Mouse (Mus musculus) kidney, embryonic 16.5 days (tissue): ENCODE measurements around the gene 2810004N23Rik. TPM values are rescaled to one million over a fixed set of nuclear protein-coding genes. Genes with fewer than 3 reads are reported as not detected.

Experiments used
- ATAC-seq: fragments of 200-750 bp; cut with Nextera tagmentation; 2 replicates; pipeline ENCODE4 v1.8.0; 2017; ENCODE audit warnings: moderate TSS enrichment; ENCODE audit not compliant: low FRiP score, low TSS enrichment
- H3K27ac ChIP-seq: fragments of 300-500 bp; sonication (generic); 2 replicates; pipeline ENCODE4 v1.5.1; 2014; ENCODE audit warnings: low read length
- H3K27me3 ChIP-seq: fragments of 300-500 bp; sonication (generic); 2 replicates; pipeline ENCODE4 v1.6.1; 2014; ENCODE audit warnings: low read length, control low read depth, mixed read lengths; ENCODE audit not compliant: insufficient read depth
- H3K36me3 ChIP-seq: fragments of 300-500 bp; sonication (generic); 2 replicates; pipeline ENCODE4 v1.6.1; 2014; ENCODE audit warnings: low read length, control low read depth, mixed read lengths; ENCODE audit not compliant: insufficient read depth
- H3K4me1 ChIP-seq: fragments of 300-500 bp; sonication (generic); 2 replicates; pipeline ENCODE4 v1.6.1; 2014; ENCODE audit warnings: low read length, control low read depth, mixed read lengths; ENCODE audit not compliant: insufficient read depth
- H3K4me2 ChIP-seq: fragments of 300-500 bp; sonication (generic); replicated peaks from 2 replicates; pipeline ENCODE4 v1.6.1; 2014; ENCODE audit warnings: low read depth, low read length
- H3K4me3 ChIP-seq: fragments of 300-500 bp; sonication (generic); 2 replicates; pipeline ENCODE4 v1.5.1; 2014; ENCODE audit warnings: mild to moderate bottlenecking, low read length
- H3K9ac ChIP-seq: fragments of 300-500 bp; sonication (generic); replicated peaks from 2 replicates; pipeline ENCODE4 v1.6.1; 2014; ENCODE audit warnings: low read length
- H3K9me3 ChIP-seq: fragments of 300-500 bp; sonication (generic); 2 replicates; pipeline ENCODE4 v1.6.1; 2016; ENCODE audit warnings: low read length, control low read depth
- WGBS: fragments of 180-500 bp; shearing (Covaris S2); extraction: QIAGEN DNeasy Blood & Tissue Kit; methylation state at CpG from one replicate; pipeline ENCODE4 v1.1.7; 2014; 5-methylcytosine and 5-hydroxymethylcytosine counted together
- polyA plus RNA-seq: library from polyadenylated mRNA; unstranded; fragments of >200 nt; fragmentation: Nextera tagmentation; extraction: Ambion mirVana; gene quantifications from 2 replicates; pipeline ENCODE4 v1.2.1, GENCODE M21; 2015

The 2810004N23Rik gene
- polyA plus RNA-seq, 1 experiment from 2014 or later, result 47.6 TPM

- Histone ChIP-seq H3K27me3 (no peaks in the 10 kb centered on the region), H3K9me3 (no peaks in the 10 kb centered on the region), H3K36me3 (peaks cover 38% of the 10 kb centered on the region), H3K4me3 (no peak overlapping the region), H3K9ac (no peak overlapping the region), H3K27ac (no peak overlapping the region), H3K4me2 (no peak overlapping the region), H3K4me1 (0 out of 2 replicates have a peak, but pooled peaks cover 3% of the 10 kb centered on the region)
- ATAC-seq, result no peak
- WGBS, result 86% methylated on average over 10 of the region's 10 CpGs
These were observed 21.1 kb downstream of the 2810004N23Rik start for GRCm38 (mm10) chr8:124841775-124842174.

- Histone ChIP-seq H3K4me2 (no peak overlapping the region), H3K27ac (no peak overlapping the region), H3K4me1 (0 out of 2 replicates have a peak, but pooled peaks cover 3% of the 10 kb centered on the region), H3K9ac (no peak overlapping the region), H3K36me3 (peaks cover 38% of the 10 kb centered on the region), H3K4me3 (no peak overlapping the region), H3K9me3 (no peaks in the 10 kb centered on the region), H3K27me3 (no peaks in the 10 kb centered on the region)
- ATAC-seq, result no peak
- WGBS, result 93% methylated on average over 7 of the region's 7 CpGs
These were observed 22.0 kb downstream of the 2810004N23Rik start for GRCm38 (mm10) chr8:124840900-124841299.

DNA sequence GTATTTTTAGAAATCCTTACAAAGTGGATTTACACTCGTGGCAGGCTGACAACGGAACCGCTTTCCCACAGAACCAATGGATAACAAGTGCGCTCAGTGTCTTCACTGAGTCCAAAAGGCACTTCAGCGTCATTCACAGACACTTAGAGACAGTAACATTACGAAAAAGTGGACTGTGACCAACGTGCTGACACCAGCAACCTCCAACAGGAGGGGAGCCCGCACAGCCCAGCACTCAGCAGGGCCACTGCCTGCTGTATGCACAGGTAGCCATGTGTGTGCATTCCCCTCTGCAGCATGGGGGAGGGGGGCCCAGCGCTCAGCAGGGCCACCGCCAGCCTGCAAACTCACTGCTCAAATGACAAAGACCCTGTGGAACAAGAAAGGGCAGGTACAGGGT lies 23.5 kb downstream of the 2810004N23Rik start:
- Histone ChIP-seq H3K4me1 (no peaks in the 10 kb centered on the region), H3K27me3 (no peaks in the 10 kb centered on the region), H3K9ac (no peak overlapping the region), H3K9me3 (no peaks in the 10 kb centered on the region), H3K36me3 (peaks cover 38% of the 10 kb centered on the region), H3K4me3 (no peak overlapping the region), H3K27ac (no peak overlapping the region), H3K4me2 (no peak overlapping the region)
- 90% methylated on average over 10 of the region's 10 CpGs for WGBS
- no peak for ATAC-seq

DNA sequence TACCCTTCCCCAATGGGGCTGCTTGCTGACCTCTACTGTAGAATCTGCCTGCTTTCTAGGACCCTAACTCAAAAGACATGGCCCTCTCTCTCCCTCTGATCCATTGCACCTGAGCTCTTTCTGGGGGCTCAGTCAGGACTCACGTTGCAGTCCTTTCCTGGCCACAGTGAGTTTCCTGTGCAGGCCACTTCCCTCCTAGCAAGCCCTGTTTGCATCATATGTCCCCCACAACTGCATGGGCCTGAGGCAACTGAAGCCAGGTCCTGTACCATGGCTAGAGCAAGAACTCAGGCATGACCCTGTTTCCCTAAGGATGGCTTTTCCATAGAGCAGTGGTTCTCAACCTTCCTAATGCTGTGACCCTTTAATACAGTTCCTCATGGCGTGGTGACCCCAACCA lies 25.0 kb downstream of the 2810004N23Rik start:
- WGBS, result 83% methylated on average over 2 of the region's 2 CpGs
- peaks cover 38% of the 10 kb centered on the region for H3K36me3 ChIP-seq
- H3K9me3 ChIP-seq, result no peaks in the 10 kb centered on the region
- peaks cover 6% of the 10 kb centered on the region; the same call in 1 of the 2 replicates for H3K4me1 ChIP-seq
- no peak overlapping the region for H3K4me2 ChIP-seq
- no peak overlapping the region for H3K4me3 ChIP-seq
- no peak for ATAC-seq
- no peaks in the 10 kb centered on the region for H3K27me3 ChIP-seq
- H3K9ac ChIP-seq, result no peak overlapping the region
- H3K27ac ChIP-seq, result no peak overlapping the region

DNA sequence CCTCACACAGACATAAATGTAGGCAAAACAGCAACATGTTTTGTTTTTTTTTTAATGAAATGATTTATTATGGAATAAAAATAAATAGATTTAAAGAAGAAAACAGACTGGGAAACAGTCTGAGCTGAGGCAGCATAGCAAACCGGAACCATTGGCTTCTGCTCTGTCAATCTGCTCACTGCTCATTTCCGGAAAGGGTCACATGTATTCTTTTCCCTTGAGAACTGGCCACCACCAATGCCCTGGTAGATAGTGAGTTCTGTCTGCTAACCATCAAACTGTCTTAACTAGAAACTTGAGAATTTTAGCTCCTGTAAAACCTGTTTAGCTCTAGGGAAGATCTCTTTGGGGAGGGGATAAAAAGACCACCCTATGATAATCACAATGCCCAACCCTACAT lies 26.0 kb downstream of the 2810004N23Rik start:
- Histone ChIP-seq H3K9ac (no peak overlapping the region), H3K27me3 (no peaks in the 10 kb centered on the region), H3K27ac (no peak overlapping the region), H3K9me3 (no peaks in the 10 kb centered on the region), H3K4me2 (no peak overlapping the region), H3K36me3 (peaks cover 35% of the 10 kb centered on the region), H3K4me1 (peaks cover 6% of the 10 kb centered on the region; the same call in 1 of the 2 replicates), H3K4me3 (no peak overlapping the region)
- 76% methylated on average over 2 of the region's 2 CpGs for WGBS
- no peak for ATAC-seq

- H3K27me3 ChIP-seq, result no peaks in the 10 kb centered on the region
- no peak overlapping the region for H3K4me3 ChIP-seq
- H3K4me2 ChIP-seq, result no peak overlapping the region
- H3K9ac ChIP-seq, result no peak overlapping the region
- peaks cover 31% of the 10 kb centered on the region for H3K36me3 ChIP-seq
- H3K27ac ChIP-seq, result no peak overlapping the region
- 82% methylated on average over 7 of the region's 7 CpGs for WGBS
- no peaks in the 10 kb centered on the region for H3K9me3 ChIP-seq
- no peak for ATAC-seq
- peaks cover 6% of the 10 kb centered on the region; the same call in 1 of the 2 replicates for H3K4me1 ChIP-seq
These were observed 26.6 kb downstream of the 2810004N23Rik start for GRCm38 (mm10) chr8:124836273-124836672.

- Histone ChIP-seq H3K27ac (no peak overlapping the region), H3K27me3 (no peaks in the 10 kb centered on the region), H3K4me3 (no peak overlapping the region), H3K4me2 (no peak overlapping the region), H3K4me1 (peaks cover 6% of the 10 kb centered on the region; the same call in 1 of the 2 replicates), H3K9me3 (no peaks in the 10 kb centered on the region), H3K36me3 (peaks cover 27% of the 10 kb centered on the region), H3K9ac (no peak overlapping the region)
- no peak for ATAC-seq
These were observed 27.1 kb downstream of the 2810004N23Rik start for GRCm38 (mm10) chr8:124835848-124836247.

DNA sequence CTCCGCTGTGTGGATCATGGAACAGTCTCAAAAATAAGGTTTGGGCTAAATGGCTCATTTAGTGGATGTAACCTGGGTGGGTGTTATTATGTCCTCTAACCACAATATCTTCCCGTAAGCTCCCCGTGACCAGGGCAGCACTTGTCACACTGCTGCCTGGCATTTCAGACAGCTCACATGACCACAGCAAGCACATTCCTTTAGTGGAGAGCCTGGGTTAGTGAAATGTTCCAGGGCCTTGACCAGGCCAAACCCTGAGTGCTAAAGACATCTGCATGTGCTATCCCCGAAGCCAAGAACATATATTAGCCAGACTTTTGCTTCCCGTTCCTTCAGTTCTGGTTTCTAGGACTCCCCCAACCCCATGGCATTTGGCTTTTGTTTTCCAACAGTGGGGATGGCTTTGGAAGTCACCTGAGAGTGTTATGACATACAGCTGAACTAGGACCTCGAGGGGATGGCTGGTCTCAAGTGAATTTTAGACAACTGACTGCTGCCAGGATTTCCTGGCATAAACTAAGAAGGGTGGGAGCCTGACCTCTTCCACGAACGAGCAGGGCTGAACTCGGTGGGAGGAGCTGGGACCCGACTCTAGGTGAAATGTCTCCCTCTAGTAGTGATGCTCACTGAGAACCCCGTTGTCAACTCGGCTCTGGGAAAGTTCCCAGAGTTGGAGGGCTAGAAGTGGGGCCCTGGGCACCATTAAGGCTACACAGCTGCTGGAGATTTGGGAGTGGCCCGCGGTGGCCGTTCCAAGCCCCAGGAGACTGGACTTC lies 29.3 kb downstream of the 2810004N23Rik start:
- H3K9ac ChIP-seq, result no peak overlapping the region
- H3K27me3 ChIP-seq, result no peaks in the 10 kb centered on the region
- 28% methylated on average over 15 of the region's 15 CpGs for WGBS
- ATAC-seq, result no peak
- H3K4me2 ChIP-seq, result peak overlapping the region; percentile 44
- peak overlapping the region; percentile 1; the same call in 1 of the 2 replicates for H3K4me3 ChIP-seq
- no peaks in the 10 kb centered on the region for H3K9me3 ChIP-seq
- H3K27ac ChIP-seq, result peak overlapping the region; percentile 74
- peaks cover 6% of the 10 kb centered on the region; the same call in 1 of the 2 replicates for H3K4me1 ChIP-seq
- H3K36me3 ChIP-seq, result peaks cover 7% of the 10 kb centered on the region

GRCm38 (mm10) chr8:124831941-124832340 lies 31.0 kb downstream of the 2810004N23Rik start:
- H3K9ac ChIP-seq, result no peak overlapping the region
- WGBS, result 85% methylated on average over 6 of the region's 6 CpGs
- ATAC-seq, result no peak

DNA sequence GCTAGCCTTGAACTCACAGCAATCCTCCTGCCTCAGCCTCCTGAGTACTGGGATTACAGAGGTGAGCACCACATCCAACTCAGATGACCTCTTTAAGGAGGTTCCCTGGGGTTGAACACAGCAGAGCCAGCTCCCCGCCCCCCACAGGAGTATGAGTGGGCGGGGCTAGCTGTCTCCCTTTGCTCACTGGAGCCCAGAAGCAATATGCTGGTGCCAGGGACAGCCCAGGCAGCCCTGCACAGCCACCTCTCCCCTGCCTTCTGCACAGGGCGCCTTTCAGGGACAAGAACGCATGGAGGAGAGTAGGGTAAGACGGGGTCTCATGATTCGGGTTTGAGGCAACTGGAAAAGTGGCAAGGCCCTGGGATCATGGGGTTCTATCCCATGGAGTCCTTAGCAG lies 31.4 kb downstream of the 2810004N23Rik start:
- Histone ChIP-seq H3K4me3 (no peak overlapping the region), H3K4me2 (no peak overlapping the region), H3K9ac (no peak overlapping the region), H3K4me1 (peaks cover 14% of the 10 kb centered on the region), H3K27ac (no peak overlapping the region), H3K36me3 (no peaks in the 10 kb centered on the region), H3K27me3 (no peaks in the 10 kb centered on the region), H3K9me3 (no peaks in the 10 kb centered on the region)
- 75% methylated on average over 6 of the region's 6 CpGs for WGBS
- ATAC-seq, result no peak

More at GRCm38 (mm10) chr8:124831941-124832340, 31.0 kb downstream of the 2810004N23Rik start:
- H3K36me3 ChIP-seq, result no peaks in the 10 kb centered on the region
- H3K27ac ChIP-seq, result no peak overlapping the region
- no peaks in the 10 kb centered on the region for H3K27me3 ChIP-seq
- H3K4me2 ChIP-seq, result no peak overlapping the region
- H3K9me3 ChIP-seq, result no peaks in the 10 kb centered on the region
- peaks cover 11% of the 10 kb centered on the region for H3K4me1 ChIP-seq
- H3K4me3 ChIP-seq, result no peak overlapping the region
